19 mouse cellular contexts compared by ENCODE assay signal in genomic region chr15:49229063-49229462, GRCm38 (mm10).
"Had no signal": no experiment of that assay in that cellular context is flagged by ENCODE, and none has a peak within 500 bp of the region (broad histone marks: within the 10 kb centered on the region; RNA-seq: fewer than 3 reads in every experiment).

No protein-coding gene starts in this region.

- H3K27me3 ChIP-seq: lung, embryonic 15.5 days; megakaryocyte, embryonic 14.5 days; midbrain, embryonic 13.5 days; midbrain, embryonic 15.5 days; neural tube, embryonic 12.5 days; stomach, embryonic 15.5 days had no signal

- H3K36me3 ChIP-seq: lung, embryonic 15.5 days; midbrain, embryonic 13.5 days; midbrain, embryonic 15.5 days; neural tube, embryonic 12.5 days; stomach, embryonic 15.5 days had no signal

- ATAC-seq: liver, postnatal 0 days; lung, postnatal 0 days; midbrain, embryonic 13.5 days; midbrain, embryonic 15.5 days had no signal

- H3K4me1 ChIP-seq: lung, embryonic 15.5 days; megakaryocyte, embryonic 14.5 days; midbrain, embryonic 13.5 days; midbrain, embryonic 15.5 days; neural tube, embryonic 12.5 days; stomach, embryonic 15.5 days had no signal

- H3K4me2 ChIP-seq: lung, embryonic 15.5 days; midbrain, embryonic 11.5 days; midbrain, embryonic 13.5 days; midbrain, embryonic 15.5 days; neural tube, embryonic 12.5 days; stomach, embryonic 15.5 days had no signal

- H3K27ac ChIP-seq: lung, embryonic 15.5 days; macrophage; midbrain, embryonic 13.5 days; midbrain, embryonic 15.5 days; neural tube, embryonic 12.5 days; stomach, embryonic 15.5 days; stomach, postnatal 0 days had no signal

- H3K4me3 ChIP-seq: lung, embryonic 15.5 days; megakaryocyte, embryonic 14.5 days; midbrain, embryonic 13.5 days; midbrain, embryonic 15.5 days; myocyte; neural tube, embryonic 12.5 days; stomach, embryonic 15.5 days had no signal

- DNase-seq: liver, postnatal 0 days; lung, adult 2 months; lung, postnatal 14 days; lung, postnatal 36 days; right cerebral cortex, postnatal 14 days; thymus, adult 2 months; thymus, postnatal 25 days; thymus, postnatal 4 days had no signal

- H3K9ac ChIP-seq: liver, postnatal 0 days; lung, embryonic 15.5 days; midbrain, embryonic 13.5 days; midbrain, embryonic 15.5 days; neural tube, embryonic 12.5 days; stomach, embryonic 15.5 days had no signal

- H3K9me3 ChIP-seq: lung, embryonic 15.5 days; megakaryocyte, embryonic 14.5 days; midbrain, embryonic 13.5 days; midbrain, embryonic 15.5 days; neural tube, embryonic 12.5 days; stomach, embryonic 15.5 days had no signal
